Mouse (Mus musculus) kidney, adult 2 months (tissue): Measurements from ENCODE around the gene Snapc3.

Experiments
- CTCF ChIP-seq: fragments of 200-500 bp; conservative IDR thresholded peaks from 2 replicates; pipeline ENCODE4 v1.5.1; 2011; ENCODE audit warnings: low read depth, mild to moderate bottlenecking, control low read depth, low read length, moderate library complexity, mixed read lengths; ENCODE audit not compliant: insufficient read depth, insufficient read length
- POLR2A ChIP-seq: fragments of 200-500 bp; IDR thresholded peaks from one replicate; pipeline ENCODE4 v1.6.1; 2011; ENCODE audit warnings: low read depth, low read length, control low read depth

DNA sequence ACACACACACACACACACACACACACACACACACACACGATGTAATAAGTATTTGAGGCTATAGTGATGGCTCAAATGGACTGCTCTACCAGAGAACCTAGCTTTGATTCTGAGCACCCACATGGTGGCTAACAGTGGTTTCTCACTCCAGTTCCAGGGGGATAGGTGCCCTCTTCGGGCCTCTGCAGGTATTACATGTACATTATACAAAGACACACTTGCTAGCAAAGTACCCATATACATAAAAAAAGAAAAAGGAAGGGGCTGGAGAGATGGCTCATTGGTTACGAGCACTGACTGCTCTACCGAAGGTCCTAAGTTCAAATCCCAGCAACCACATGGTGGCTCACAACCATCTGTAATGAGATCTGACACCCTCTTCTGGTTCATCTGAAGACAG is 11.3 kb downstream of the Snapc3 start:
- TF ChIP-seq CTCF, result peak; percentile 22; the same call in 1 of the 2 replicates
- TF ChIP-seq POLR2A, result no peak
